Mouse (Mus musculus) olfactory bulb, adult 2 months (tissue): ENCODE data around the gene Tsc22d3.

ENCODE experiments used
- CTCF ChIP-seq: fragments of 200-500 bp; IDR thresholded peaks from 2 replicates; pipeline ENCODE4 v1.5.1; 2012; ENCODE audit warnings: low read depth, mild to moderate bottlenecking, low read length, moderate library complexity; ENCODE audit not compliant: insufficient read depth
- POLR2A ChIP-seq: fragments of 200-500 bp; IDR thresholded peaks from 2 replicates; pipeline ENCODE4 v1.6.1; 2012; ENCODE audit warnings: mild to moderate bottlenecking, low read depth, low read length, moderate library complexity; ENCODE audit not compliant: insufficient read depth

DNA sequence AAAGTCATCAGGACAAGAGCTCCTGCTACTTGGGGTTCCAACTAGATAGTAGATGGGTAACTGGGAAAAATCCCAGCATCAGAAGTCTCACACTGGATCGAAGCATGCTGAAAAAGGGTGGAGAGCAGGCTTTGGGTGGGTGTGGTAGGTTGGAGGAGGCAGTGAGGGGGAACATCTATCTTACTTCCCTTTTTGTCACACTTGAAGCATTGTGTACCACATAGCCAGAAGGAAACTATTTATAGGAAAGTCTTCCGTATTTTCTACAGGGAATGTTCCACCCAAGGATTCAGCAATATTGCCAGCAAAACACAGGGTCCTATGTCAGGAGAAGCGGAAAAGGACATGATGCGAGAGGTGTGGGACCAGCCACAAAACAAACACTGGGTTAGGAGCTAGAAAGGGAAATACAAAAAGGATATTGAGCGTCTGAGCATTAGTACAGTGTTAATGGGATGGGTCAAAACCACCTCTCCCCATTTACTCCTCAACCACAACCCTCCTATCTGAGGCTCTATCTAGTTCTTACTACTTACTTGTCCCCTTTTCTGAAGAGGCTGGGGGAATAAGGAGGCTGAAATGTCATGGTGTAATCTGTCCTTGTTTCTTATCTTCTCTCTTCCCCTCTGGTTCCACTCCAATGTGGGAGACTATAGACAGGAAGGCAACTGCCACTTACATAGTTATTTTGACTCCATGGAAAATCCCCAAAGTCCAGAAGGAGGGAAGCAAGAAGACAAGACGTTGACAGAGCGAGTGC lies 52.6 kb downstream of the Tsc22d3 start:
- TF ChIP-seq POLR2A (no peak), CTCF (no peak)
